Mouse (Mus musculus): Measurements from ENCODE around the gene Fam83c. TPM values are rescaled to one million over a fixed set of nuclear protein-coding genes. Genes with fewer than 3 reads are reported as not detected.

Fam83c gene
- polyA plus RNA-seq, 1 experiment from 2014 or later, result 0.13 TPM

GRCm38 (mm10) chr2:155786905-155787304 is 47.7 kb downstream of the Fam83c start:
- no peak overlapping the region for H3K9ac ChIP-seq (ENCODE audit: low read length)
- 70% methylated on average over 5 of the region's 5 CpGs for WGBS
- H3K27ac ChIP-seq (ENCODE audit: low read length), result no peak overlapping the region
- H3K36me3 ChIP-seq (ENCODE audit: control insufficient read depth, insufficient read depth, low read length), result no peaks in the 10 kb centered on the region
- H3K27me3 ChIP-seq (ENCODE audit: control insufficient read depth, insufficient read depth, low read depth, low read length), result no peaks in the 10 kb centered on the region
- no peaks in the 10 kb centered on the region for H3K9me3 ChIP-seq (ENCODE audit: control insufficient read depth, low read length)
- no peak overlapping the region for H3K4me2 ChIP-seq (ENCODE audit: low read depth, low read length)
- no peaks in the 10 kb centered on the region for H3K4me1 ChIP-seq (replicated peaks; ENCODE audit: control insufficient read depth, insufficient read depth, low read length)
- no peak overlapping the region for H3K4me3 ChIP-seq (ENCODE audit: low read length)
- no peak for ATAC-seq (ENCODE audit: low read depth)

GRCm38 (mm10) chr2:155784534-155784933 is 50.1 kb downstream of the Fam83c start:
- no peak overlapping the region for H3K4me2 ChIP-seq (ENCODE audit: low read depth, low read length)
- WGBS, result 60% methylated on average over 6 of the region's 6 CpGs
- H3K4me1 ChIP-seq (replicated peaks; ENCODE audit: control insufficient read depth, insufficient read depth, low read length), result no peaks in the 10 kb centered on the region
- no peak for ATAC-seq (ENCODE audit: low read depth)
- H3K36me3 ChIP-seq (ENCODE audit: control insufficient read depth, insufficient read depth, low read length), result no peaks in the 10 kb centered on the region
- H3K27ac ChIP-seq (ENCODE audit: low read length), result no peak overlapping the region
- H3K27me3 ChIP-seq (ENCODE audit: control insufficient read depth, insufficient read depth, low read depth, low read length), result no peaks in the 10 kb centered on the region
- no peak overlapping the region for H3K4me3 ChIP-seq (ENCODE audit: low read length)
- H3K9me3 ChIP-seq (ENCODE audit: control insufficient read depth, low read length), result no peaks in the 10 kb centered on the region
- no peak overlapping the region for H3K9ac ChIP-seq (ENCODE audit: low read length)

GRCm38 (mm10) chr2:155779506-155779905 is 55.1 kb downstream of the Fam83c start:
- peaks cover 32% of the 10 kb centered on the region for H3K27me3 ChIP-seq (ENCODE audit: control insufficient read depth, insufficient read depth, low read depth, low read length)
- 78% methylated on average over 3 of the region's 3 CpGs for WGBS
- H3K27ac ChIP-seq (ENCODE audit: low read length), result no peak overlapping the region
- ATAC-seq (ENCODE audit: low read depth), result no peak
- no peaks in the 10 kb centered on the region for H3K36me3 ChIP-seq (ENCODE audit: control insufficient read depth, insufficient read depth, low read length)
- H3K4me1 ChIP-seq (replicated peaks; ENCODE audit: control insufficient read depth, insufficient read depth, low read length), result peaks cover 4% of the 10 kb centered on the region; the same call in 1 of the 2 replicates
- no peak overlapping the region for H3K4me2 ChIP-seq (ENCODE audit: low read depth, low read length)
- H3K4me3 ChIP-seq (ENCODE audit: low read length), result no peak overlapping the region
- no peak overlapping the region for H3K9ac ChIP-seq (ENCODE audit: low read length)
- no peaks in the 10 kb centered on the region for H3K9me3 ChIP-seq (ENCODE audit: control insufficient read depth, low read length)

- Histone ChIP-seq H3K36me3 (ENCODE audit: control insufficient read depth, insufficient read depth, low read length) (no peaks in the 10 kb centered on the region), H3K4me3 (ENCODE audit: low read length) (no peak overlapping the region), H3K4me2 (ENCODE audit: low read depth, low read length) (no peak overlapping the region), H3K4me1 (replicated peaks; ENCODE audit: control insufficient read depth, insufficient read depth, low read length) (peaks cover 4% of the 10 kb centered on the region; the same call in 1 of the 2 replicates), H3K27ac (ENCODE audit: low read length) (no peak overlapping the region), H3K9ac (ENCODE audit: low read length) (no peak overlapping the region), H3K27me3 (ENCODE audit: control insufficient read depth, insufficient read depth, low read depth, low read length) (peaks cover 35% of the 10 kb centered on the region), H3K9me3 (ENCODE audit: control insufficient read depth, low read length) (no peaks in the 10 kb centered on the region)
- no peak for ATAC-seq (ENCODE audit: low read depth)
- 22% methylated on average over 6 of the region's 7 CpGs for WGBS
Measured at GRCm38 (mm10) chr2:155779066-155779465, 55.6 kb downstream of the Fam83c start.

DNA sequence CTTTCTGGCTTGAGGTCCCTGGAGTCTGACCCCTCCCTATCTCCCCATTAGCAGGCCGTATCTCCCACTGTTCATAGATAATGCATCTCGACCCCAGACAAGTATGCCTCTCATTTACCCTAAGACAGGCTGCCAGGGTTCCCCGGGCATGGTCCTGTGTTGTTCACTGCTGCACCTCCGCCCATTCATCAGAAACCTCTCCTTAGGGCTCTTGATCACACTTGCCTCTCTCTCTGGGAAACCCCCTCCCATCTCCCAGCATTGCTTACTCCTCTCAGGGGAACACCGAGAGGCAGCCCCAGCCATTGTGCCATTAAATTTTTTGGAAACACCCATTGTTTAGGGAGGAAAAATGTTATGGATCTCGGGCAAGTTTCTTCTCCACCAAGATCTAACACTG is 56.6 kb downstream of the Fam83c start:
- WGBS, result 58% methylated on average over 6 of the region's 6 CpGs
- Histone ChIP-seq H3K4me1 (replicated peaks; ENCODE audit: control insufficient read depth, insufficient read depth, low read length) (peaks cover 4% of the 10 kb centered on the region; the same call in 1 of the 2 replicates), H3K9ac (ENCODE audit: low read length) (no peak overlapping the region), H3K27ac (ENCODE audit: low read length) (no peak overlapping the region), H3K4me3 (ENCODE audit: low read length) (no peak overlapping the region), H3K9me3 (ENCODE audit: control insufficient read depth, low read length) (no peaks in the 10 kb centered on the region), H3K27me3 (ENCODE audit: control insufficient read depth, insufficient read depth, low read depth, low read length) (peaks cover 45% of the 10 kb centered on the region), H3K4me2 (ENCODE audit: low read depth, low read length) (no peak overlapping the region), H3K36me3 (ENCODE audit: control insufficient read depth, insufficient read depth, low read length) (no peaks in the 10 kb centered on the region)
- no peak for ATAC-seq (ENCODE audit: low read depth)

GRCm38 (mm10) chr2:155777688-155777985 is 57.0 kb downstream of the Fam83c start:
- H3K9me3 ChIP-seq (ENCODE audit: control insufficient read depth, low read length), result no peaks in the 10 kb centered on the region
- peaks cover 4% of the 10 kb centered on the region; the same call in 1 of the 2 replicates for H3K4me1 ChIP-seq (replicated peaks; ENCODE audit: control insufficient read depth, insufficient read depth, low read length)
- H3K4me2 ChIP-seq (ENCODE audit: low read depth, low read length), result no peak overlapping the region
- ATAC-seq (ENCODE audit: low read depth), result no peak
- no peaks in the 10 kb centered on the region for H3K36me3 ChIP-seq (ENCODE audit: control insufficient read depth, insufficient read depth, low read length)
- WGBS, result 83% methylated on average over 4 of the region's 4 CpGs
- peaks cover 48% of the 10 kb centered on the region for H3K27me3 ChIP-seq (ENCODE audit: control insufficient read depth, insufficient read depth, low read depth, low read length)
- no peak overlapping the region for H3K9ac ChIP-seq (ENCODE audit: low read length)
- H3K27ac ChIP-seq (ENCODE audit: low read length), result no peak overlapping the region
- no peak overlapping the region for H3K4me3 ChIP-seq (ENCODE audit: low read length)

Other genes with a start within 250 kb of the Fam83c start
- gene Gss, start 242.0 kb downstream of the Fam83c start, polyA plus RNA-seq (2015; fragmentation: Nextera tagmentation; extraction: Ambion mirVana), result 27.7 and 32.0 TPM in 2 replicates
- gene Myh7b, start 223.6 kb downstream of the Fam83c start, polyA plus RNA-seq (2015; fragmentation: Nextera tagmentation; extraction: Ambion mirVana), result 0.18 and 0.75 TPM in 2 replicates
- 119 and 123 TPM in 2 replicates for gene Trpc4ap, start 142.5 kb downstream of the Fam83c start, polyA plus RNA-seq (2015; fragmentation: Nextera tagmentation; extraction: Ambion mirVana)
- 47.0 and 49.0 TPM in 2 replicates for gene Edem2, start 105.4 kb downstream of the Fam83c start, polyA plus RNA-seq (2015; fragmentation: Nextera tagmentation; extraction: Ambion mirVana)
- not detected in 2 replicates for gene Gm17581, start 99.0 kb downstream of the Fam83c start, polyA plus RNA-seq (2015; fragmentation: Nextera tagmentation; extraction: Ambion mirVana)
- 16.3 and 16.8 TPM in 2 replicates for gene Procr, start 83.7 kb downstream of the Fam83c start, polyA plus RNA-seq (2015; fragmentation: Nextera tagmentation; extraction: Ambion mirVana)
- 0.06 and 0.09 TPM in 2 replicates for gene Mmp24, start 59.5 kb downstream of the Fam83c start, polyA plus RNA-seq (2015; fragmentation: Nextera tagmentation; extraction: Ambion mirVana)
- gene BC029722, start 15.4 kb downstream of the Fam83c start, polyA plus RNA-seq (2015; fragmentation: Nextera tagmentation; extraction: Ambion mirVana), result 19.4 and 21.6 TPM in 2 replicates
- 155 and 163 TPM in 2 replicates for gene Eif6, start 7.9 kb downstream of the Fam83c start, polyA plus RNA-seq (2015; fragmentation: Nextera tagmentation; extraction: Ambion mirVana)
- gene Uqcc1, start 95.5 kb upstream of the Fam83c start, polyA plus RNA-seq (2015; fragmentation: Nextera tagmentation; extraction: Ambion mirVana), result 59.6 and 64.9 TPM in 2 replicates
- gene Gm15557, start 105.9 kb upstream of the Fam83c start, polyA plus RNA-seq (2015; fragmentation: Nextera tagmentation; extraction: Ambion mirVana), result not detected in 2 replicates
- gene Gdf5, start 110.5 kb upstream of the Fam83c start, polyA plus RNA-seq (2015; fragmentation: Nextera tagmentation; extraction: Ambion mirVana), result 0.23 and 0.33 TPM in 2 replicates
- 16.3 and 17.6 TPM in 2 replicates for gene Cep250, start 121.6 kb upstream of the Fam83c start, polyA plus RNA-seq (2015; fragmentation: Nextera tagmentation; extraction: Ambion mirVana)
- gene 6430550D23Rik, start 173.1 kb upstream of the Fam83c start, polyA plus RNA-seq (2015; fragmentation: Nextera tagmentation; extraction: Ambion mirVana), result 1.5 and 1.6 TPM in 2 replicates
- 224 and 242 TPM in 2 replicates for gene Ergic3, start 173.2 kb upstream of the Fam83c start, polyA plus RNA-seq (2015; fragmentation: Nextera tagmentation; extraction: Ambion mirVana)
- not detected in 2 replicates for gene Fer1l4, start 218.1 kb upstream of the Fam83c start, polyA plus RNA-seq (2015; fragmentation: Nextera tagmentation; extraction: Ambion mirVana)
- 1.9 and 2.5 TPM in 2 replicates for gene Spag4, start 230.3 kb upstream of the Fam83c start, polyA plus RNA-seq (2015; fragmentation: Nextera tagmentation; extraction: Ambion mirVana)

Measured in lung, embryonic 16.5 days (tissue).